Mouse (Mus musculus) urinary bladder, adult 2 months (tissue): ENCODE measurements around the gene Psen2. TPM values are rescaled to one million over a fixed set of nuclear protein-coding genes. Genes with fewer than 3 reads are reported as not detected.

Experiments used
- DNase-seq: peaks from one replicate; pipeline ENCODE4 v3.0.0; 2022; ENCODE audit warnings: low spot score
- polyA plus RNA-seq: library from polyadenylated mRNA; depleted of rRNA; stranded (reverse); fragments of >200 nt; gene quantifications from 2 replicates; pipeline ENCODE4 v1.2.3, GENCODE M21; 2012

Gene Psen2
- polyA plus RNA-seq, 1 experiment = 27.7 TPM

DNA sequence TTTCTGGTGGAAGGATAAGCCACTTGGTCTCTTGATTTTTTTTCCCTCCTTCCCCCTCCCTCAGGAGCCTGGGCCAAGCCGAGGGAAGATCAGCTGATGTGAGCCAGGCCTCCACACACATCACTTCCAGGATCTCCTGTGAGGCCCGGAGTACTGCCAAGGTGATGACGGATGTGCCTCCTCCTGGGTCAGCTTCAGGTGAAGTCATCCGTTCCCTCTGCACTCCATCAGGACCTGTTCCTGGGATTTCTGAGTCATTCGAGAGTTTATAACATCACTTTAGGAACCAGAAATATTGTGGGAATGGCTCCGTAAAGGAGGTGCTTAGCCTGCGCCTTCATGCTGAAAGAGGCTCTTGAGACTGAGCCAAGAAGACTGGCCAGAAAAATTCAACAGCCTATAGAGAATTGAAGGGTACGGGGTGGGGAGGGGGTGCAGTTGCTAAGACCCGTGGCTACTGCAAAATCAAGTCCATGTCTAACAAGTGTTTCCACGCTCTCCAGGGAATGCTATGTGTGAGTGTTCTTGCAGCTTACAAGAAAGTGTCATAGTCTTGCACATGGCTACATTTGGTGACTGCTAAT is 11.6 kb upstream of the Psen2 start:
- no peak for DNase-seq

GRCm38 (mm10) chr1:180269033-180269432 is 5.8 kb upstream of the Psen2 start:
- no peak for DNase-seq

- DNase-seq = peak; percentile 71
Measured at GRCm38 (mm10) chr1:180268249-180269031, 5.2 kb upstream of the Psen2 start.

DNA sequence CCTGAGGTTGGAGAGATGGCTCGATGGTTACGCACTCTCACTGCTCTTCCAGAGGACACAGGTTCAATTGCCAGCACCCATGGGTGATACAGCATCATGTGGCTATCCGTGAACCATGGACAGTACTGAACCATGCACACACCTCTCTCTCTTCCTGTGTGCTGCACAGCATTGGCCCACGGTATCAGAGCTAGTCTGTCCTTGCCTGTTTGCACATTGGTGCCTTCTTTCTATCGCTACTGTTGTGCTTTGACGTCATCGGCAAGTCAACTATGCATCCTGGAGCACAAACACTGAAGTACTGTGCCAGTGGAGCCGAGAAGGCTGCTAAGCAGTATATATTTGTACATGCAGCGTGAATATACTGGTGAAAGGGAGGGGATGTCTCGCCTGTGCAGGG is 3.9 kb upstream of the Psen2 start:
- no peak for DNase-seq

GRCm38 (mm10) chr1:180265399-180265798 is 2.2 kb upstream of the Psen2 start:
- DNase-seq = no peak

- no peak for DNase-seq
Measured at GRCm38 (mm10) chr1:180264851-180265250, 1.6 kb upstream of the Psen2 start.

DNA sequence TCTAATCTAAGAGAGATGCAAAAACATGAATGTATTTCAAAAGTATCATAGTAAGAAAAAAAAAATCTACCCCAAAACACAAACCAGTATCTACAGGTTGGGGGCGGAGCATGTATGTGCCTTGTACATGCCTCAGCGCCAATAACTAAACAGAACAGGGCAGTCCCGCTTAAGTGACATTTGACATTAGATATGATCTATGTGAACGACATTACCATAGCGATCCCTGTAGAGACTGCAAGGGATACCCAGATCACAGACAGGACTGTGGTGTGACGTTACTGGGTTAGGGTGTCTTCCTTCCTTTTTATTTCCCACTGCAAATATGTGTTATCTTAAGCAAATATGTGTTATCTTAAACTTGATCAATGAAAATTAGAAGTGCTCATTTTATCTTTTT is 1.2 kb upstream of the Psen2 start:
- no peak for DNase-seq

DNA sequence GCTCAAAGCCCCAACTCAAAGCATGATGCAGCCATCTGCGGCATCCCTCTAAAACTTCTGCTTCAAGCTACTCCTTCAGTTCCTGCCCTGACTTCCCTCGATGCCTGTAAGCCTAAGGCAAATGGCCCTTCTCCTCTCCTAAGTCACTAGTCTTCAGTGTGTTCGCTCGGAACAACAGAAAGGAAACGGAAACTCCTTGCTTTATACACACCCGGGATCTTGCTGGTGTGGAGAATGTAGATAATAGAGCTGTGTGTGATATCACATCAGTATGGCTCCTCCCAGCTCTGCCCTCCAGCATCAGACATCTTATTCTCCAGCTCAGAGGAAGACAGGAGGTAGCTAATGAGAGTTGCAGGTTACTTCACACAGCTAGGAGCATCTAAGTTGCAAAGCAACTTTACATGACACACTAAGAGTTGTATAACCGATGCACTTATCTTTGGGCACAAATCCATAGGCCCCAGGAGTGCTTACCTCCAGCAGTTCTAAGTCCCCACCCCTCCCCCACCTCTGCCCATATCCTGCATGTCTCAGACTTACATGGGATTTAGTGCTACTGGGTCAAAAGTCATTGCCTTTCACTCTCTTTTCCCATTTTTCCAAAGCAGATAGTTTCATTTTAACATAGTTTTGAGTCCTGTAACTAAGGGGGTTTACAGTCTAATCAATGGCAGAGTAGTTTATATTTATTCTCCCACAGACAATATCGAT is 1.2 kb downstream of the Psen2 start:
- DNase-seq = no peak

DNA sequence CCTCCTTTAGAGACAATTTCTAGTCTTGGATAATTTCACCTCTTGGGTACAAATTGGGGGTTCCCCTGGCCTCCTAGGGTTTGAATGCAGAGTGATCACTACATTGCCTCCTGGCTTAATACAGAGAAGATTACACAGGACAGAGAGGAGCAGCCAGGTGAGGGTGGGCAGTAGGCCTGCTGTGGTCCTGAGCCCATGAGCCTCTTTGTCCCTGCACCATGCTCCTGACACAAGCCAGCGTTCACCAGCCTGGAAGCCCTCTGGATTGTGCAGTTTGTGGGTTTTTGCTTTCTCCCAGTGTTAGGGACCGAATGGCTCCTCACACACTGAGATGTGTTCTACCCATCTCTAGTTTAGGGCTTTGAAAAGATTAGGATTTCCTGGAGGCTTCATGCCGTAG is 1.8 kb downstream of the Psen2 start:
- no peak for DNase-seq

- DNase-seq = no peak
Measured at GRCm38 (mm10) chr1:180260886-180261285, 2.4 kb downstream of the Psen2 start.

- no peak for DNase-seq
Measured at GRCm38 (mm10) chr1:180259753-180260152, 3.5 kb downstream of the Psen2 start.

DNA sequence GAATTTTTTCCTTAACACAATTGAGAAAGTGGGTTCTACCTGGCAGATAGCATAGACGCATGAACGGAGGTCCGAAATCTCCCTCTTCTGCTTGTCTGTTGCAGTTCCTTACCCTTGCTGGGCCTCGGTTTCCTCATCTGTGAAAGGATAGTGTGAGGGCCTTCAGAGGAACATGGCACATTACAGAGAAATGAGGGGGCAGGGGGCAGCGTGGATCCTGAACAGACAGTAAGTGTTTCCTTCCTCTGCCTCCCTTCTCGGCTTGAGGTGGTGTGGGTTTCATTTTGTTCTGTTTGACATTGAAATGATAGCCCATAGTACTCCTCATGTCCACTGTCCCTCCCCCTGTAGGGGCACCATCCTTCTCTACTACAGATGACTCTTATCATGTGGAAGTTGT is 5.8 kb downstream of the Psen2 start:
- no peak for DNase-seq

DNA sequence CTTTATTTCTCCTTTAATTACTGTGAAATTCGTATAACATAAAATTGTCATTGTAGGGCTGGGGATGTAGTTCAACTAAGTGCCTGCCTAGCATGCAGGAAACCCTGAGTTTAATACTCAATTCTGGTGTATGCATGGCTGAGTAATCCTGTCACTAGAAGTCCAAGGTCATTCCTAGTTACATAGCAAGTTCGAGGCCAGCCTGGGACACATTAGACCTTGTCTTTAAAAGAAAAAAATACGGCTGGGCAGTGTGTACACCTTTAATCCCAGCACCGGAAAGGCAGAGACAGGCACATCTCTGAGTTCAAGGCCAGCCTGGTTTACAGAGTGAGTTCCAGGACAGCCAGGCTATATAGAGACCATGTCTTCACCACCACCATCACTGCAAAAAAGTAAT is 6.4 kb downstream of the Psen2 start:
- DNase-seq = no peak

- DNase-seq = peak; percentile 94
Measured at GRCm38 (mm10) chr1:180256138-180256674, 7.0 kb downstream of the Psen2 start.

GRCm38 (mm10) chr1:180255294-180256117 is 7.7 kb downstream of the Psen2 start:
- no peak for DNase-seq

GRCm38 (mm10) chr1:180254316-180254715 is 8.9 kb downstream of the Psen2 start:
- no peak for DNase-seq

- DNase-seq = no peak
Measured at GRCm38 (mm10) chr1:180252656-180253190, 10.5 kb downstream of the Psen2 start.

DNA sequence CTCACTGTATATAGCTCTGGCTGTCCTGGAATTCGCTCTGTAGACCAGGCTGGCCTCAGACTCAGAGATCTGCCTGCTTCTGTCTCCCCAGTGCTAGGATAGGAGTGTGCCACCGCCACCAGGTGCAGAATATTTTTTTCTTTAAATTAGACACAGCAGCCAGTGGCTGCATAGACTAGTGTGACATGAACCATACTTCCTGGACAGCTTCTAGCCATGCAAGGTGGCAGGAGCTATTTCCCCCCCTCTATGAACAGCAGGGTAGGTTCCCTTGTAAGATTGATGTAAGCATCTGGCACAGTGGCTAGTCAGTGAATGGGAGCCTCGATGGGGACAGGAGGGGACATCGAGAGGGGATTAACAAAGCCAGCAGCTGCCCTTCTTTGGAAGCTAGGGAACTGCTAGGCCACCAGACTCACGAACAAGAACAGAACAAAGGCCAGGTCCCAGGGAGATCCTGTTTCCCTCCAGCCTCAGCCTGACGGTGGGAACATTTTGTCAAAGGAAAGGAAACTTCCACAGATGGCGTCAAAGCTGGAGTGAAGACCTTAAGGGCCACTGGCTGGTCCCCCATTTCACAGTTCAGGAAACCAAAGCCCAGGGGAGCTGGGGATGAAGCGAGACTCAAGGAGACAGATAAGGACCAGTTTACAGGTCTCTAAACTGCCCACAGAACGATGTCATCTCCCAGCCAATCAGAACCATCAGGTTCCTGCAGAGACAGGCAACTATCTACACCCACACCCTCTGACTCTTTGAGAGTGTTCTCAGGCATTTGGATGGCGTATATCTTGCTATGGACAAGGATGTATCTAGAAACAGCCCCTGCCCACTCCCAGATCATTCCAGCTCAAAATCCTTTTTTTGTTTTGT is 11.8 kb downstream of the Psen2 start:
- DNase-seq = no peak

- no peak for DNase-seq
Measured at GRCm38 (mm10) chr1:180250441-180250830, 12.8 kb downstream of the Psen2 start.

- no peak for DNase-seq
Measured at GRCm38 (mm10) chr1:180249666-180250440, 13.4 kb downstream of the Psen2 start.
